Mouse (Mus musculus) olfactory bulb, adult 2 months (tissue): Measurements from ENCODE around the gene Cbx2. TPM values are rescaled to one million over a fixed set of nuclear protein-coding genes. Genes with fewer than 3 reads are reported as not detected.

ENCODE experiments used
- H3K27ac ChIP-seq: fragments of 200-500 bp; 2 replicates; pipeline ENCODE4 v1.5.1; 2012; ENCODE audit warnings: low read depth, low read length; ENCODE audit not compliant: insufficient read depth
- H3K4me1 ChIP-seq: fragments of 200-500 bp; 2 replicates; pipeline ENCODE4 v1.6.1; 2012; ENCODE audit warnings: low read length; ENCODE audit not compliant: control insufficient read depth, insufficient read depth
- H3K4me3 ChIP-seq: fragments of 200-500 bp; 2 replicates; pipeline ENCODE4 v1.5.1; 2012; ENCODE audit warnings: mild to moderate bottlenecking, low read depth, low read length, moderate library complexity; ENCODE audit not compliant: insufficient read depth
- CTCF ChIP-seq: fragments of 200-500 bp; IDR thresholded peaks from 2 replicates; pipeline ENCODE4 v1.5.1; 2012; ENCODE audit warnings: low read depth, mild to moderate bottlenecking, low read length, moderate library complexity; ENCODE audit not compliant: insufficient read depth
- POLR2A ChIP-seq: fragments of 200-500 bp; IDR thresholded peaks from 2 replicates; pipeline ENCODE4 v1.6.1; 2012; ENCODE audit warnings: mild to moderate bottlenecking, low read depth, low read length, moderate library complexity; ENCODE audit not compliant: insufficient read depth
- whole genome bisulfite sequencing: fragments of 180-500 bp; shearing (Covaris S2); methylation state at CpG from one replicate; pipeline ENCODE4 v1.1.7; 2018; 5-methylcytosine and 5-hydroxymethylcytosine counted together
- polyA plus RNA-seq: library from polyadenylated mRNA; stranded (reverse); fragments of >200 nt; gene quantifications from 2 replicates; pipeline ENCODE4 v1.2.4, GENCODE M21; 2012; ENCODE audit warnings: low replicate concordance; ENCODE audit not compliant: missing spikeins, insufficient read depth, insufficient read length

The Cbx2 gene
- polyA plus RNA-seq, 1 experiment = not detected

GRCm38 (mm10) chr11:119040600-119041324 lies 18.0 kb downstream of the Cbx2 start, which contains the start of gene Cbx8:
Cbx8 (minus strand) TSS chr11:119040969.
- Histone ChIP-seq H3K27ac (peak within 1 kb of the TSS; percentile 70), H3K4me3 (peak within 1 kb of the TSS; percentile 82), H3K4me1 (peaks cover 46% of the 10 kb centered on the region)
- WGBS = under 1% methylated on average over 55 of the region's 63 CpGs
- peak; percentile 86 for TF ChIP-seq POLR2A
- TF ChIP-seq CTCF = no peak

GRCm38 (mm10) chr11:119041325-119041716 lies 18.6 kb downstream of the Cbx2 start:
- H3K27ac ChIP-seq = peak overlapping the region; percentile 44
- TF ChIP-seq POLR2A = no peak; the same call in 1 of the 2 replicates
- no peak for TF ChIP-seq CTCF
- H3K4me1 ChIP-seq = peaks cover 44% of the 10 kb centered on the region
- under 1% methylated on average over 31 of the region's 31 CpGs for WGBS
- H3K4me3 ChIP-seq = peak overlapping the region; percentile 62

- 1% methylated on average over 31 of the region's 31 CpGs for WGBS
- peaks cover 49% of the 10 kb centered on the region for H3K4me1 ChIP-seq
- TF ChIP-seq POLR2A (no peak), CTCF (no peak)
- H3K27ac ChIP-seq = no peak overlapping the region
- H3K4me3 ChIP-seq = peak overlapping the region; percentile 62
Measured at GRCm38 (mm10) chr11:119041750-119042465, 19.1 kb downstream of the Cbx2 start.

GRCm38 (mm10) chr11:119042466-119043272 lies 19.9 kb downstream of the Cbx2 start:
- Histone ChIP-seq H3K4me3 (no peak overlapping the region), H3K4me1 (peaks cover 48% of the 10 kb centered on the region), H3K27ac (no peak overlapping the region)
- WGBS = 7% methylated on average over 52 of the region's 52 CpGs
- no peak for TF ChIP-seq POLR2A
- no peak for TF ChIP-seq CTCF

GRCm38 (mm10) chr11:119043273-119043540 lies 20.4 kb downstream of the Cbx2 start:
- no peak for TF ChIP-seq CTCF
- no peak for TF ChIP-seq POLR2A
- H3K27ac ChIP-seq = no peak overlapping the region
- no peak overlapping the region for H3K4me3 ChIP-seq
- WGBS = 23% methylated on average over 4 of the region's 4 CpGs
- H3K4me1 ChIP-seq = peaks cover 49% of the 10 kb centered on the region

- Histone ChIP-seq H3K4me1 (peaks cover 44% of the 10 kb centered on the region), H3K27ac (no peak overlapping the region), H3K4me3 (no peak overlapping the region)
- 8% methylated on average over 10 of the region's 10 CpGs for WGBS
- TF ChIP-seq POLR2A (no peak), CTCF (peak; percentile 46)
Measured at GRCm38 (mm10) chr11:119043761-119044550, 21.2 kb downstream of the Cbx2 start.

GRCm38 (mm10) chr11:119044551-119045337 lies 22.0 kb downstream of the Cbx2 start:
- H3K4me1 ChIP-seq = peaks cover 38% of the 10 kb centered on the region
- 8% methylated on average over 41 of the region's 41 CpGs for WGBS
- no peak overlapping the region for H3K27ac ChIP-seq
- TF ChIP-seq CTCF = no peak
- H3K4me3 ChIP-seq = no peak overlapping the region

- Histone ChIP-seq H3K4me3 (no peak overlapping the region; the same call in 1 of the 2 replicates), H3K4me1 (peaks cover 29% of the 10 kb centered on the region)
Measured at GRCm38 (mm10) chr11:119046601-119047245, 24.0 kb downstream of the Cbx2 start.

More at GRCm38 (mm10) chr11:119046601-119047245, 24.0 kb downstream of the Cbx2 start:
- 3% methylated on average over 39 of the region's 39 CpGs for WGBS
- no peak for TF ChIP-seq CTCF
- TF ChIP-seq POLR2A = no peak
- H3K27ac ChIP-seq = no peak overlapping the region
